Mouse (Mus musculus): ENCODE data around the gene Cuedc2. TPM values are rescaled to one million over a fixed set of nuclear protein-coding genes. Genes with fewer than 3 reads are reported as not detected.

Cuedc2 gene
- polyA plus RNA-seq, 1 experiment: 65.5 TPM

DNA sequence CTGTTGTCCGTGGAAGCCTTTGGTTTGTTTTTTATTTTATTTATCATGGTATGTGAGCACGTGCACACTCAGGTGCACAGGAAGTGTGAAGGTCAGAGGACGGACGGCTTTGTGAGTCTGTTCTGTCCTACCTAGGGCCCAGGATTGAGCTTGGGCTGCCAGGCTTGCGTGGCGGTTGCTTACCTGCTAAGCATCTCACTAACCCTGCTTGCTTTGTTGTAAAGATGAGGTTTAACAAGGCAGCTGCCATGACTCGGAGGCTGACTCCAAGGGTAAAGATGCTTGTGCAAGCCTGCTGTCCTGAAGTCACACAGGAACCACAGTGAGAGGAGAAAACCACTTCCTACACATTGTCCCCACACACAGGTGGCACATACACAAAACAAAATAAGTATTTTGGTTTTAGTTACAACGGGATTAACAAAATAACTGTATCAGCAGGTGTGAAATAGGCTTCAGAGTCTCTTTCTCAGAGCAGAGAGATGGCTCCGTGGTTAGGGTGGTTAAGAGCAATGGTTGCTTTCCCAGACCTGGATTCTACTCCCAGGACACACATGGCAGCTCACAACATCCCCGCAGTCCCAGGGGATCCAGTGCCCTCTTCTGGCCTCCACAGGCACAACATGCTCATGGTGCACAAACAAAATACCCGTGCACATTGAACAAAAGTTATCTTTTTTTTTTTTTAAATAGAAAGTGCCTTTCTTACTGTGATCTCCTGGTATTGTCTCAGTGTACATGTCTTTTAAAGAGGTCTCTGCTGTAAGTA is 56.2 kb downstream of the Cuedc2 start:
- Histone ChIP-seq H3K27me3 (ENCODE audit: control insufficient read depth, insufficient read depth, low read length, poor library complexity, severe bottlenecking) (no peaks in the 10 kb centered on the region), H3K4me3 (ENCODE audit: low read depth, low read length) (no peak overlapping the region), H3K27ac (ENCODE audit: insufficient read depth, low read length) (no peak overlapping the region), H3K36me3 (ENCODE audit: control insufficient read depth, insufficient read depth, low read length, poor library complexity, severe bottlenecking) (no peaks in the 10 kb centered on the region; the same call in 1 of the 2 replicates), H3K9ac (ENCODE audit: low read depth, poor library complexity, severe bottlenecking) (no peak overlapping the region), H3K9me3 (replicated peaks; ENCODE audit: control insufficient read depth, insufficient read depth, low read length, poor library complexity, severe bottlenecking) (no peaks in the 10 kb centered on the region), H3K4me1 (ENCODE audit: control insufficient read depth, insufficient read depth, low read length) (no peaks in the 10 kb centered on the region)
- TF ChIP-seq POLR2A (IDR thresholded peaks at IDR 0.05; ENCODE audit: insufficient read depth, low read length) (no peak), CTCF (IDR thresholded peaks at IDR 0.05; ENCODE audit: low read depth, low read length) (peak; percentile 51)

Other genes with a start within 250 kb of the Cuedc2 start
- not detected in 2 replicates for gene Elovl3, start 206.8 kb downstream of the Cuedc2 start, polyA plus RNA-seq (2011; ENCODE audit: insufficient read depth, insufficient read length, low read depth, missing spikeins)
- not detected in 2 replicates for gene Pitx3, start 190.4 kb downstream of the Cuedc2 start, polyA plus RNA-seq (2011; ENCODE audit: insufficient read depth, insufficient read length, low read depth, missing spikeins)
- gene Gbf1, start 186.2 kb downstream of the Cuedc2 start, polyA plus RNA-seq (2011; ENCODE audit: insufficient read depth, insufficient read length, low read depth, missing spikeins): 51.5 and 58.5 TPM in 2 replicates
- gene Nfkb2, start 34.4 kb downstream of the Cuedc2 start, polyA plus RNA-seq (2011; ENCODE audit: insufficient read depth, insufficient read length, low read depth, missing spikeins): 17.7 and 20.4 TPM in 2 replicates
- 1.4 and 2.0 TPM in 2 replicates for gene Psd, start 11.5 kb downstream of the Cuedc2 start, polyA plus RNA-seq (2011; ENCODE audit: insufficient read depth, insufficient read length, low read depth, missing spikeins)
- 1.1 TPM in 2 replicates for gene Fbxl15, start 10.5 kb downstream of the Cuedc2 start, polyA plus RNA-seq (2011; ENCODE audit: insufficient read depth, insufficient read length, low read depth, missing spikeins)
- 47.5 and 51.2 TPM in 2 replicates for gene Mfsd13a, start 2.4 kb upstream of the Cuedc2 start, polyA plus RNA-seq (2011; ENCODE audit: insufficient read depth, insufficient read length, low read depth, missing spikeins)
- gene 2310034G01Rik, start 11.6 kb upstream of the Cuedc2 start, polyA plus RNA-seq (2011; ENCODE audit: insufficient read depth, insufficient read length, low read depth, missing spikeins): 0.43 TPM in 1 of 2 replicates, not detected in the other
- gene Actr1a, start 57.0 kb upstream of the Cuedc2 start, polyA plus RNA-seq (2011; ENCODE audit: insufficient read depth, insufficient read length, low read depth, missing spikeins): 75.3 and 92.8 TPM in 2 replicates
- gene Sufu, start 58.2 kb upstream of the Cuedc2 start, polyA plus RNA-seq (2011; ENCODE audit: insufficient read depth, insufficient read length, low read depth, missing spikeins): 16.0 and 16.7 TPM in 2 replicates
- 14.2 and 16.3 TPM in 2 replicates for gene Trim8, start 163.0 kb upstream of the Cuedc2 start, polyA plus RNA-seq (2011; ENCODE audit: insufficient read depth, insufficient read length, low read depth, missing spikeins)
- 91.4 and 95.8 TPM in 2 replicates for gene Arl3, start 234.5 kb upstream of the Cuedc2 start, polyA plus RNA-seq (2011; ENCODE audit: insufficient read depth, insufficient read length, low read depth, missing spikeins)
- gene Sfxn2, start 234.7 kb upstream of the Cuedc2 start, polyA plus RNA-seq (2011; ENCODE audit: insufficient read depth, insufficient read length, low read depth, missing spikeins): 6.0 and 7.3 TPM in 2 replicates

Data from ES-Bruce4 (cell line).